Mouse (Mus musculus) heart, postnatal 14 days (tissue): ENCODE data around the gene Gm10959. TPM values are rescaled to one million over a fixed set of nuclear protein-coding genes. Genes with fewer than 3 reads are reported as not detected.
"Not testable (repeated sequence)": the region's sequence is repeated elsewhere in the genome, so short reads cannot be mapped to it uniquely, and the experiment has no call there.

Experiments used
- DNase-seq, 2 experiments: peaks; one replicate each; pipeline ENCODE4 v3.0.0; 2021 to 2022
- intact Hi-C: fragments of 180-260 bp; cut with DNase I; formaldehyde crosslinking; loops from one replicate; pipeline ENCODE4 v1.15.1; 2025
- long read RNA-seq, 2 experiments: library from polyadenylated mRNA; stranded (forward); transcript quantifications; one replicate each; pipeline ENCODE4 v2.0.0; 2021
- total RNA-seq, 2 experiments: library from RNA; stranded (reverse); gene quantifications; 2 replicates each; pipeline ENCODE4 v1.2.3; 2021

The Gm10959 gene
- not detected for total RNA-seq
- long read RNA-seq, experiment 1: 0 reads
- long read RNA-seq, experiment 2: 0 reads

GRCm38 (mm10) chr3:122919260-122919659 is at the start of gene Gm10959:
Gene Gm10959 (minus strand): TSS chr3:122919360.
- intact Hi-C loops: no loop called here

GRCm38 (mm10) chr3:122968391-122968790 is 49.2 kb upstream of the Gm10959 start:
- intact Hi-C loops: no loop called here

More at GRCm38 (mm10) chr3:122919260-122919659, at the start of gene Gm10959:
- DNase-seq: no peak

GRCm38 (mm10) chr3:122964301-122964700 is 45.1 kb upstream of the Gm10959 start:
- intact Hi-C loops: no loop called here
- DNase-seq: no peak

More at GRCm38 (mm10) chr3:122968391-122968790, 49.2 kb upstream of the Gm10959 start:
- no peak for DNase-seq

- intact Hi-C loops: no loop called here
- DNase-seq: no peak
Measured at GRCm38 (mm10) chr3:122950129-122950528, 31.0 kb upstream of the Gm10959 start.

- DNase-seq: no peak
- intact Hi-C loops: no loop called here
Measured at GRCm38 (mm10) chr3:122943387-122943890, 24.3 kb upstream of the Gm10959 start.

GRCm38 (mm10) chr3:122939215-122939614 is 20.1 kb upstream of the Gm10959 start:
- intact Hi-C loops: no loop called here
- peak; percentile 47 to 77 for DNase-seq

- intact Hi-C loops: not testable (repeated sequence)
Measured at GRCm38 (mm10) chr3:122937176-122937575, 18.0 kb upstream of the Gm10959 start.

GRCm38 (mm10) chr3:122932466-122932865 is 13.3 kb upstream of the Gm10959 start:
- DNase-seq: no peak
- intact Hi-C loops: no loop called here

More at GRCm38 (mm10) chr3:122937176-122937575, 18.0 kb upstream of the Gm10959 start:
- not testable (repeated sequence) for DNase-seq

GRCm38 (mm10) chr3:122929723-122930122 is 10.6 kb upstream of the Gm10959 start:
- intact Hi-C loops: no loop called here
- DNase-seq: no peak

GRCm38 (mm10) chr3:122924009-122924914 is 5.1 kb upstream of the Gm10959 start, which contains the start of gene 1810037I17Rik:
Gene 1810037I17Rik (plus strand): TSS chr3:122924203.
- intact Hi-C loops: no loop called here
- peak; percentile 97 to 98 for DNase-seq

- intact Hi-C loops: no loop called here
- no peak for DNase-seq
Measured at GRCm38 (mm10) chr3:122923147-122923546, 4.0 kb upstream of the Gm10959 start.

GRCm38 (mm10) chr3:122921676-122922527 is 2.7 kb upstream of the Gm10959 start:
- intact Hi-C loops: no loop called here
- DNase-seq: no peak

GRCm38 (mm10) chr3:122920572-122921435 is 1.6 kb upstream of the Gm10959 start:
- intact Hi-C loops: no loop called here
- DNase-seq: no peak

- intact Hi-C loops: no loop called here
- no peak for DNase-seq
Measured at GRCm38 (mm10) chr3:122918672-122919071, 488 bp downstream of the Gm10959 start.

- DNase-seq: no peak
Measured at GRCm38 (mm10) chr3:122916191-122916680, 2.9 kb downstream of the Gm10959 start.

GRCm38 (mm10) chr3:122915493-122915892 is 3.7 kb downstream of the Gm10959 start:
- no peak for DNase-seq
- intact Hi-C loops: no loop called here

More at GRCm38 (mm10) chr3:122916191-122916680, 2.9 kb downstream of the Gm10959 start:
- intact Hi-C loops: no loop called here

GRCm38 (mm10) chr3:122907841-122908240 is 11.3 kb downstream of the Gm10959 start:
- intact Hi-C loops: no loop called here
- no peak for DNase-seq

- intact Hi-C loops: loop anchor here (1.0 to 5.0 kb wide), 3 partner anchors 117 to 256 kb away; no protein-coding TSS in a partner anchor
- peak; percentile 13 to 61 for DNase-seq
Measured at GRCm38 (mm10) chr3:122903746-122904433, 15.3 kb downstream of the Gm10959 start.

GRCm38 (mm10) chr3:122898254-122898653 is 20.9 kb downstream of the Gm10959 start:
- DNase-seq: no peak

More at GRCm38 (mm10) chr3:122898254-122898653, 20.9 kb downstream of the Gm10959 start:
- intact Hi-C loops: no loop called here
